Mouse (Mus musculus): ENCODE results near the gene Gm7137. TPM values are rescaled to one million over a fixed set of nuclear protein-coding genes. Genes with fewer than 3 reads are reported as not detected.
A peak's percentile ranks its signal among the peaks of the same experiment; 100 is the strongest.
"Not testable (repeated sequence)": the region's sequence is repeated elsewhere in the genome, so short reads cannot be mapped to it uniquely, and the experiment has no call there.

The Gm7137 gene
- polyA plus RNA-seq, 1 experiment, result not detected

- TF ChIP-seq CTCF (conservative IDR thresholded peaks at IDR 0.05; ENCODE audit: insufficient read depth, insufficient read length, low read depth, low read length), result no peak
- TF ChIP-seq POLR2A (IDR thresholded peaks at IDR 0.05; ENCODE audit: low read depth, low read length), result no peak
- Histone ChIP-seq H3K27me3 (replicated peaks; ENCODE audit: control insufficient read depth, insufficient read depth, low read length) (no peaks in the 10 kb centered on the region), H3K4me1 (ENCODE audit: control insufficient read depth, insufficient read depth, low read length) (no peaks in the 10 kb centered on the region), H3K4me3 (ENCODE audit: insufficient read depth, low read depth, low read length) (no peak within 1 kb of the TSS), H3K36me3 (ENCODE audit: control insufficient read depth, insufficient read depth, low read length) (no peaks in the 10 kb centered on the region), H3K27ac (ENCODE audit: insufficient read depth, low read depth, low read length) (no peak within 1 kb of the TSS)
- no peak for DNase-seq
- 70% methylated on average over 5 of the region's 5 CpGs for WGBS
Observed at GRCm38 (mm10) chr10:77811743-77812142, 23.7 kb upstream of the Gm7137 start, which contains the start of gene Gm9507. TSS of gene Gm9507 (minus strand) at chr10:77811843.

- TF ChIP-seq POLR2A (IDR thresholded peaks at IDR 0.05; ENCODE audit: low read depth, low read length) (no peak), CTCF (conservative IDR thresholded peaks at IDR 0.05; ENCODE audit: insufficient read depth, insufficient read length, low read depth, low read length) (no peak)
- Histone ChIP-seq H3K36me3 (ENCODE audit: control insufficient read depth, insufficient read depth, low read length) (no peaks in the 10 kb centered on the region), H3K27ac (ENCODE audit: insufficient read depth, low read depth, low read length) (no peak overlapping the region), H3K27me3 (replicated peaks; ENCODE audit: control insufficient read depth, insufficient read depth, low read length) (no peaks in the 10 kb centered on the region), H3K4me3 (ENCODE audit: insufficient read depth, low read depth, low read length) (no peak overlapping the region), H3K4me1 (ENCODE audit: control insufficient read depth, insufficient read depth, low read length) (no peaks in the 10 kb centered on the region)
- peak; percentile 4 for DNase-seq
- 59% methylated on average over 3 of the region's 3 CpGs for WGBS
Observed at GRCm38 (mm10) chr10:77804095-77804494, 16.1 kb upstream of the Gm7137 start.

- H3K4me1 ChIP-seq (ENCODE audit: control insufficient read depth, insufficient read depth, low read length), result no peaks in the 10 kb centered on the region
- no peak within 1 kb of the TSS for H3K4me3 ChIP-seq (ENCODE audit: insufficient read depth, low read depth, low read length)
- H3K36me3 ChIP-seq (ENCODE audit: control insufficient read depth, insufficient read depth, low read length), result no peaks in the 10 kb centered on the region
- no peak within 1 kb of the TSS for H3K27ac ChIP-seq (ENCODE audit: insufficient read depth, low read depth, low read length)
- no peaks in the 10 kb centered on the region for H3K27me3 ChIP-seq (replicated peaks; ENCODE audit: control insufficient read depth, insufficient read depth, low read length)
- TF ChIP-seq POLR2A (IDR thresholded peaks at IDR 0.05; ENCODE audit: low read depth, low read length) (no peak), CTCF (conservative IDR thresholded peaks at IDR 0.05; ENCODE audit: insufficient read depth, insufficient read length, low read depth, low read length) (no peak)
- no peak for DNase-seq
- WGBS, result 56% methylated on average over 8 of the region's 8 CpGs
Observed at GRCm38 (mm10) chr10:77798921-77799508, 11.0 kb upstream of the Gm7137 start, which contains the start of gene Gm19668. TSS of gene Gm19668 (minus strand) at chr10:77799133.

- not testable (repeated sequence) for H3K4me1 ChIP-seq (ENCODE audit: control insufficient read depth, insufficient read depth, low read length); DNase-seq; H3K36me3 ChIP-seq (ENCODE audit: control insufficient read depth, insufficient read depth, low read length); H3K4me3 ChIP-seq (ENCODE audit: insufficient read depth, low read depth, low read length); H3K27ac ChIP-seq (ENCODE audit: insufficient read depth, low read depth, low read length); H3K27me3 ChIP-seq (replicated peaks; ENCODE audit: control insufficient read depth, insufficient read depth, low read length)
- WGBS, result 70% methylated on average over 3 of the region's 3 CpGs
Observed at GRCm38 (mm10) chr10:77798164-77798920, 10.3 kb upstream of the Gm7137 start.

GRCm38 (mm10) chr10:77797677-77798076 is 9.7 kb upstream of the Gm7137 start:
- TF ChIP-seq CTCF (conservative IDR thresholded peaks at IDR 0.05; ENCODE audit: insufficient read depth, insufficient read length, low read depth, low read length) (no peak), POLR2A (IDR thresholded peaks at IDR 0.05; ENCODE audit: low read depth, low read length) (no peak)
- H3K27me3 ChIP-seq (replicated peaks; ENCODE audit: control insufficient read depth, insufficient read depth, low read length), result no peaks in the 10 kb centered on the region
- no peak overlapping the region for H3K27ac ChIP-seq (ENCODE audit: insufficient read depth, low read depth, low read length)
- no peak for DNase-seq
- H3K36me3 ChIP-seq (ENCODE audit: control insufficient read depth, insufficient read depth, low read length), result no peaks in the 10 kb centered on the region
- H3K4me3 ChIP-seq (ENCODE audit: insufficient read depth, low read depth, low read length), result no peak overlapping the region
- 33% methylated on average over 3 of the region's 3 CpGs for WGBS
- H3K4me1 ChIP-seq (ENCODE audit: control insufficient read depth, insufficient read depth, low read length), result no peaks in the 10 kb centered on the region

- Histone ChIP-seq H3K27me3 (replicated peaks; ENCODE audit: control insufficient read depth, insufficient read depth, low read length) (no peaks in the 10 kb centered on the region), H3K36me3 (ENCODE audit: control insufficient read depth, insufficient read depth, low read length) (no peaks in the 10 kb centered on the region), H3K27ac (ENCODE audit: insufficient read depth, low read depth, low read length) (no peak within 1 kb of the TSS), H3K4me3 (ENCODE audit: insufficient read depth, low read depth, low read length) (no peak within 1 kb of the TSS), H3K4me1 (ENCODE audit: control insufficient read depth, insufficient read depth, low read length) (no peaks in the 10 kb centered on the region)
- no peak for DNase-seq
- 36% methylated on average over 2 of the region's 2 CpGs for WGBS
- TF ChIP-seq CTCF (conservative IDR thresholded peaks at IDR 0.05; ENCODE audit: insufficient read depth, insufficient read length, low read depth, low read length) (no peak), POLR2A (IDR thresholded peaks at IDR 0.05; ENCODE audit: low read depth, low read length) (no peak)
Observed at GRCm38 (mm10) chr10:77794976-77795375, 7.0 kb upstream of the Gm7137 start, which contains the start of gene Gm9639. TSS of gene Gm9639 (minus strand) at chr10:77795076.

GRCm38 (mm10) chr10:77788621-77789020 is 621 bp upstream of the Gm7137 start:
- Histone ChIP-seq H3K4me1 (ENCODE audit: control insufficient read depth, insufficient read depth, low read length) (no peaks in the 10 kb centered on the region), H3K27ac (ENCODE audit: insufficient read depth, low read depth, low read length) (no peak overlapping the region), H3K27me3 (replicated peaks; ENCODE audit: control insufficient read depth, insufficient read depth, low read length) (no peaks in the 10 kb centered on the region), H3K36me3 (ENCODE audit: control insufficient read depth, insufficient read depth, low read length) (no peaks in the 10 kb centered on the region), H3K4me3 (ENCODE audit: insufficient read depth, low read depth, low read length) (no peak overlapping the region)
- TF ChIP-seq POLR2A (IDR thresholded peaks at IDR 0.05; ENCODE audit: low read depth, low read length), result no peak
- no peak for TF ChIP-seq CTCF (conservative IDR thresholded peaks at IDR 0.05; ENCODE audit: insufficient read depth, insufficient read length, low read depth, low read length)
- WGBS, result 44% methylated on average over 2 of the region's 2 CpGs
- DNase-seq, result no peak

- not testable (repeated sequence) for DNase-seq; H3K27me3 ChIP-seq (replicated peaks; ENCODE audit: control insufficient read depth, insufficient read depth, low read length); H3K4me3 ChIP-seq (ENCODE audit: insufficient read depth, low read depth, low read length); H3K27ac ChIP-seq (ENCODE audit: insufficient read depth, low read depth, low read length); H3K4me1 ChIP-seq (ENCODE audit: control insufficient read depth, insufficient read depth, low read length); H3K36me3 ChIP-seq (ENCODE audit: control insufficient read depth, insufficient read depth, low read length)
- WGBS, result 82% methylated on average over 2 of the region's 3 CpGs
Observed at GRCm38 (mm10) chr10:77783396-77783795, 4.6 kb downstream of the Gm7137 start.

- not testable (repeated sequence) for H3K36me3 ChIP-seq (ENCODE audit: control insufficient read depth, insufficient read depth, low read length); H3K4me1 ChIP-seq (ENCODE audit: control insufficient read depth, insufficient read depth, low read length); H3K4me3 ChIP-seq (ENCODE audit: insufficient read depth, low read depth, low read length); DNase-seq; H3K27ac ChIP-seq (ENCODE audit: insufficient read depth, low read depth, low read length); H3K27me3 ChIP-seq (replicated peaks; ENCODE audit: control insufficient read depth, insufficient read depth, low read length)
- 63% methylated on average over 1 of the region's 1 CpGs for WGBS
Observed at GRCm38 (mm10) chr10:77782442-77782841, 5.6 kb downstream of the Gm7137 start, which contains the start of gene Gm3250. TSS of gene Gm3250 (minus strand) at chr10:77782542.

- 69% methylated on average over 1 of the region's 1 CpGs for WGBS
Observed at GRCm38 (mm10) chr10:77776844-77777243, 11.2 kb downstream of the Gm7137 start, which contains the start of gene Gm7138. TSS of gene Gm7138 (minus strand) at chr10:77776944.

More at GRCm38 (mm10) chr10:77776844-77777243, 11.2 kb downstream of the Gm7137 start, which contains the start of gene Gm7138:
- not testable (repeated sequence) for DNase-seq; H3K27ac ChIP-seq (ENCODE audit: insufficient read depth, low read depth, low read length); H3K27me3 ChIP-seq (replicated peaks; ENCODE audit: control insufficient read depth, insufficient read depth, low read length); H3K4me1 ChIP-seq (ENCODE audit: control insufficient read depth, insufficient read depth, low read length); H3K36me3 ChIP-seq (ENCODE audit: control insufficient read depth, insufficient read depth, low read length); H3K4me3 ChIP-seq (ENCODE audit: insufficient read depth, low read depth, low read length)

Measured in kidney, adult 2 months (tissue).